Mouse (Mus musculus) kidney, adult 10 weeks (tissue): Measurements from ENCODE around the gene Edn3. TPM values are rescaled to one million over a fixed set of nuclear protein-coding genes. Genes with fewer than 3 reads are reported as not detected.

ENCODE experiments used
- polyA plus RNA-seq: library from polyadenylated mRNA; stranded (reverse); fragments of 350-450 nt; fragmentation: Illumina TruSeq; extraction: RNeasy Lipid Tissue Mini Kit (QIAGEN cat#74804); gene quantifications from one replicate; pipeline ENCODE4 v1.2.3, GENCODE M21; 2014; ENCODE audit warnings: low read depth, low replicate concordance

Gene Edn3
- 8.4 TPM for polyA plus RNA-seq

DNA sequence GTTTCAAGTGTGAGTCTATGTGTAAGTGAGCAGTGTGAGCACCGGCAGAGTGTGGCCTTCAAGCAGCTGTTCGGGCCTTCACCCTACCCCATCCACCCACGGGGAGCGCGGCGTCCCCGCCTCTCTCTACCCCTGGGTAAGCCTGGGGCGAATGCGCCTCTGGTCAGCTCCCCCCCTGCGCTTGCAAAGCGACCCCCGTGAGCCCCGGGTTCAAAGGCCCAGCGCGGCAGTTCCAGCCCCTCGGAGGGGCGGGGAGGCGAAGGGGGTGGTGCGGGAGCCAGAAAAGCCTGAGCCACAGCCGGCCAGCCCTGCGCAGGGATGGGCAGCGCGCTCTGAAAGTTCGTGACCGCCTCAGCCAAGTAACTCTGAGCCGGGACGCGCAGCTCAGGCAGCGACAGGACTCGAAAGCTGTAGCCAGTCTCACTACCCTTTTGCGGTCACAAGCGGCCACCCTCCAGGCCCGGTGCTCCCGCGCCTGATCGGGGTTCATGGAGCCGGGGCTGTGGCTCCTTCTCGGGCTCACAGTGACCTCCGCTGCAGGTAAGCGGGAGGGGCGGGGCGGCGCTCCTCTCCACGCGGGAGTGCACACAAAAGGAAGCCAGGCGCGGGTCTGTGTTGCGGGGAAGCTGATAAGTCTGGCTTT is at the start of gene Edn3:
Gene Edn3 (plus strand): TSS at position 141 of the 643 bp plus-strand sequence.

Other genes with a start within 250 kb of the Edn3 start
- gene Zfp831, start 117.1 kb upstream of the Edn3 start, polyA plus RNA-seq, result not detected
- 0.61 TPM for gene Gm14444, start 249.6 kb downstream of the Edn3 start, polyA plus RNA-seq